Mouse (Mus musculus) layer of hippocampus, postnatal 36 days (tissue): Measurements from ENCODE around the gene Manbal. TPM values are rescaled to one million over a fixed set of nuclear protein-coding genes. Genes with fewer than 3 reads are reported as not detected.

ENCODE experiments used
- DNase-seq, 2 experiments: peaks; one replicate each; pipeline ENCODE4 v3.0.0; 2022
- total RNA-seq, 2 experiments: library from RNA; stranded (reverse); gene quantifications; 2 replicates each; pipeline ENCODE4 v1.2.3; 2021

Gene Manbal
- 10 to 100 TPM; 53.6 to 60.9 TPM for total RNA-seq

- peak; percentile 93 to 97 for DNase-seq
Measured at GRCm38 (mm10) chr2:157367184-157367893, at the start of gene Manbal. Manbal (plus strand) TSS chr2:157367594.

- no peak for DNase-seq
Measured at GRCm38 (mm10) chr2:157320135-157320534, 47.3 kb upstream of the Manbal start.

DNA sequence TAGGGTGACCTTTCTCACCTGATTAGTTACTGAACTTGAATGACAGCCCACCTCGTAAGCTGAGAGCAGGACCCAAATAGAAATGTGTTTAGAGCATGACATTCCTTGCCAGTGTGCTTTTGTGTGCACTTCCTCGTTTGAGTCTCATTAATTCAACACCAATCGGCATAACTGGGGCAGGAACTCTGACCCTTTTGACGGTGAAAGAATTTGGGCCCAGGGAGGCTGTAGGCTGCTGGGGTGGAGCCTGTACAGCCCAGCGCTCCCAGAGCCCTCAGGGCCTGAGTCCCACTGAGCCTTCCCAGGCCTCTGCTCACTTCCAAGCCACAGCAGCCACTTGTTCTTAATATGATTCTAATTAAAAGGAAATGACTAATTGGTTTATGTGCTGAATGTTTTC is 46.5 kb upstream of the Manbal start:
- no peak for DNase-seq

DNA sequence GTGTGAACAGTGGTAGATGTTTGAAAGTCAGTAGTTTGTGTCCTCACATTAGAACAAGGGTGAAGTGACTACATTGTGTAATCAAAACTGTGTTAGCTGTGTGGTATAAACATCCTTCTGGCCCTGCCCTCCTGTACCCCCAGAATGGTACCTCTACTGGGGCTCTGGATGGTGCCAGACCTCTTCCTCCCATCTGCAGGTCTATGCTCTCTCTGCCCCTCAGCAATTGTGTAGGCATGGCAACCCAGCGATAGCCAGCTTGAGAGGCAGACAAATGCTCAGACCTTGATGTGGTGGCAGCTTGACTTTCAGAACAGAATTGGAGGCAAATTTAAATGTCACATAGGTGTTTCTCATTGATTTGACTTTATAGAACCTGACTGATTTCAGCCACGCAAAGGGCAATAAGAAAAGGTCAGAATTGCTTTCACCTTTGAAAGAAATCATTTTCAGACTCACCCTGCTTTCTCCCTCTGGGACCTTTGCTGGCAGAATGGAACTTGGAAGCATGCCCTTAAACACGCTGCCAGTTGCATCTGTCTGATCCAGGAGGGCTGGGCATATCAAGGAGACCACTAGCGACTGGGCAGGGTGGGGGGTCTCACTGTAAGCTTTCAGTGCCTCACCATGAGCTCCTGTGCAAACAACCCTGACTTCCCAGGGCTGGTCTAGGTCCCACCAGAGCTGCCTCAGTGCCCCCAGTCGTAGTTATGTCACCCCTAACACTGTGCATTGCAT is 45.2 kb upstream of the Manbal start:
- no peak for DNase-seq

- no peak for DNase-seq
Measured at GRCm38 (mm10) chr2:157325238-157325637, 42.2 kb upstream of the Manbal start.

- no peak for DNase-seq
Measured at GRCm38 (mm10) chr2:157328106-157328505, 39.3 kb upstream of the Manbal start.

GRCm38 (mm10) chr2:157328570-157328969 is 38.8 kb upstream of the Manbal start:
- no peak for DNase-seq

DNA sequence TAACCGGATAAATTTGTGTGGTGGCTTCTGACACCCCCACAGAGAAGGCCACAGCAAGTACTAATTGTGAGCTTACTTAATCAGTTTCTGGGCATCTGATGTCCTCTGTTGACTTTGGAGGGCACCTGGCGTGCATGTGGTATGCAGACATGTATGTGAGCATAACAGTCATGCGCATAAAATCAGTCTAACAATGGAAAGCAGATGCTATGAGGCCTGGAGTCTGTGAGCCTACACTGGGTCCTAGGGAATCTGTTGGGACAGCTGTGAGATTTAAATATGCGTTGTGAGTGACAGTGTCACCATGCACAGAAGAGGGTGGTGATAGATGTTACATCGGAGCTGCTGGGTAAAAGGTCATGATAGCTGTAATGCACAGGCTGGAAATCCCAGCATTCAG is 35.3 kb upstream of the Manbal start:
- DNase-seq = no peak

DNA sequence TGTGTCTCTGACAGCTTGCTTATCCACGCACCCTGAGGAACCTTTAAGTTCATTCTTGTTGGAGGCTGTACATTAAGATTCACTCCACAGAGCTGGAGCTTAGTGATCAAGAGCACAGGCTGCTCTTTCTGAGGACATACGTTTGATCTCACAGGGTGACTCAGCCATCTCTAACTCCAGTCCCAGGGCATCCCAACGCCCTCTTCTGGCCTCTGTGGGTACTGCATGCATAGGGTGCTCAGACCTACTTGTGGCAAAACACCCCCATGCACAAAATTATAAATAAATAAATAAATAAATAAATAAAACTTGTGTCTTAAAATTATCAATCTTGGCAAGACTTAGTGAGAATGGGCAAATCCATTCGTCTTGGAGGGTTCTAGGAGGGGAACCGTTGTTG is 28.7 kb upstream of the Manbal start:
- peak; percentile 47 to 69 for DNase-seq

DNA sequence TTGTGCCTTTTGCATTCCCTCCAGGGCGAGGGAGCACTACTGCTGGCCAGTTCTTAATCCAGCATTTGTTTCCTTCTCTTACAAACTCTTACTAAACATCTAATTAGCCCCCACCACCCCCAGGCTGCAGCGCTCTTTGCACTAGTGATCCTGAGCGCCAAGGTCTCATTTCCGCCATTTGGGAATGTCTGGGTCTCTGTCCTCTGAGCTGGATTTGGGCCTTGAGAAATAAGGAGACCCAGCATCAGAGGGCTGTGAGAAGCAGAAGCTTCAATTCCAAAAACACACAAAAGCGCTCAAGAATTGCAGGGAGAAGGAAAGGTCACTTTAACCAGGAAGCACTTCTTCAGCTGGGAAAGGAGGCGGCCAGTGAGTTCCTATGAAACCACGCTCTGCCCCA is 27.9 kb upstream of the Manbal start:
- no peak for DNase-seq

GRCm38 (mm10) chr2:157340221-157340741 is 27.1 kb upstream of the Manbal start:
- peak; percentile 73 to 74 for DNase-seq

- peak; percentile 77 to 78 for DNase-seq
Measured at GRCm38 (mm10) chr2:157341554-157342270, 25.7 kb upstream of the Manbal start.

GRCm38 (mm10) chr2:157342328-157342926 is 25.0 kb upstream of the Manbal start:
- DNase-seq = no peak

- no peak for DNase-seq
Measured at GRCm38 (mm10) chr2:157343337-157343736, 24.1 kb upstream of the Manbal start.

GRCm38 (mm10) chr2:157347361-157348159 is 19.8 kb upstream of the Manbal start, which contains the start of gene Ghrh:
Ghrh (minus strand) TSS chr2:157347506.
- DNase-seq = peak; percentile 57

- DNase-seq = peak; percentile 33 to 35
Measured at GRCm38 (mm10) chr2:157349121-157349778, 18.1 kb upstream of the Manbal start.

GRCm38 (mm10) chr2:157353183-157353582 is 14.2 kb upstream of the Manbal start:
- DNase-seq = no peak

DNA sequence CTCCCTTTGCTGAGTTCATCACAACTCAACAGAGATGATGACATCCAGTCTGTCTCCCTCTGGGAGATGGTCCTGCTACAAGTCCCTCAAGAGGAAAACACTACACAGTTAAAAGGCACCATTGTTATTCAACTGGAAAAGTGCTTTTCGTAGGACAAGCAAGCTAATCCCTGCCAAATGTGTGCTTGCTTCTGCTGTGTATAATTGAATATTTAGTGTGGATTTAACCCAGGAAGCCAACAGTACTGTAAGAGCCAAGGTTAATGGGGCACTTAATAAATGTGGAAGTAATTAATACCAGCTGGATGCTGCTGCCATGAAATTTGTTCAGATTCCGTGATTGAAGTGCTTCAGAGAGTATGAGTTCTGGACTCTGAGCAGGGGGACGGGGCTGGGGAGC is 13.3 kb upstream of the Manbal start:
- no peak for DNase-seq

DNA sequence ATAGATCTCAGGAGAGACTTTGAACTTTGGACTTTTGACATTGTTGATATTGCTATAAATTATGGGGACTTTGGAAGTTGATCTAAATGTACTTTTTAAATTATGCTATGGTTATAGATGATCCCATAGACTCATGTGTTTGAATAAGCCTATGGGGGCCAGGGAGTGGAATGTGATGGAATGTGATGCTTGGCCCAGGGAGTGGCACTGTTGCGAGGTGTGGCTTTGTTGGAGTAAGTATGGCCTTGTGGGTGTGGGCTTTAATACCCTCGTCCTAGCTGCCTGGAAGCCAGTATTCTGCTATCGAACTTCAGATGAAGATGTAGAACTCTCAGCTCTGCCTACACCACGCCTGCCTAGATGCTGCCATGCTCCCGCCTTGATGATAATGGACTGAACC is 7.4 kb upstream of the Manbal start:
- DNase-seq = no peak

GRCm38 (mm10) chr2:157363031-157363430 is 4.4 kb upstream of the Manbal start:
- no peak for DNase-seq

DNA sequence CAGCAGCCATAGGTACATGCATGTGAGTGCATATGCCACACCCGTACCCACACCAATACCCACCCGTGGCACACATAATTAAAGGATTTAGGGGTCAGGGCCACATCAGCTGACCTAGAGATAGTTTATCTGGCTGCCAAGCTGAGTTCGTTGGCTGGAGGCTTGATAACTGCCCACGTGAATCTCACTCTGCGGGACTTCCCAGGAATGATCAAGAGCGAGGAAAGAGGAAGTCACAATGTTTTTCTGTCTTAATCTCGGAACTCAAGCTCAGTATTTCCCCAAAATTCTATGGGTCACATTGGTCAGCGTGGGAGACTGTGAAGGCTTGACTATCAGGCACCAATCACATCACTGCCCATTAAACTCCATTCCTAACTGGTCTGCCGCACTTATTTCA is 632 bp upstream of the Manbal start:
- DNase-seq = no peak
